Mouse (Mus musculus): ENCODE data around the gene Proca1. TPM values are rescaled to one million over a fixed set of nuclear protein-coding genes. Genes with fewer than 3 reads are reported as not detected.

Proca1 gene
- polyA plus RNA-seq (2015; fragmentation: Nextera tagmentation; extraction: Ambion mirVana) = 3.3 and 4.8 TPM in 2 replicates

GRCm38 (mm10) chr11:78193113-78193512 lies at the start of gene Proca1:
TSS of gene Proca1 (plus strand) at chr11:78193392.
- Histone ChIP-seq H3K4me3 (replicated peaks) (peak within 1 kb of the TSS; percentile 36), H3K27me3 (replicated peaks) (no peaks in the 10 kb centered on the region), H3K27ac (replicated peaks) (no peak within 1 kb of the TSS), H3K9ac (replicated peaks) (no peak within 1 kb of the TSS), H3K4me2 (peak within 1 kb of the TSS; percentile 49), H3K36me3 (peaks cover 31% of the 10 kb centered on the region), H3K4me1 (peaks cover 28% of the 10 kb centered on the region), H3K9me3 (replicated peaks) (no peaks in the 10 kb centered on the region)
- WGBS = 92% methylated on average over 1 of the region's 1 CpGs
- ATAC-seq (ENCODE audit: low FRiP score) = no peak

DNA sequence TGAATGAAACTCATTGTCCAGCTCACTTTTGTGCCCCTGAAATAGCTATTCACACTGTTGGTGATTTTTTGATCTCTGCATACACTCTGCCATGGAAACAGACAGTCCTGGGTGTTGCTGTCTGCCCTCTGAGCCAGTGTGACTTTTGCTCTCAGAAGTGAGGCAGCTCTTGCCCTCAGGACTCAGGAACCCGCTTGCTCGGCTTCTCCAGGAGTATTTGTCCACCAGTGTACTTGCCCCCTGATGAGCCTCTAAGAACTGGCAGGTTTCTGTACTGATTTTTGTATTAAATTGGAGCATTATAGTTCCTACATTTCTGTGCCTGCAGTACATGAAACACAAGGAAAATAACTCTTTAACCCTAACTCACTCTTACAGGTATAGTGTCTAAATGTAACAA lies 49.7 kb upstream of the Proca1 start:
- Histone ChIP-seq H3K4me2 (no peak overlapping the region), H3K36me3 (peaks cover 42% of the 10 kb centered on the region), H3K4me3 (replicated peaks) (no peak overlapping the region), H3K27me3 (replicated peaks) (no peaks in the 10 kb centered on the region), H3K27ac (replicated peaks) (no peak overlapping the region), H3K9me3 (replicated peaks) (no peaks in the 10 kb centered on the region), H3K9ac (replicated peaks) (no peak overlapping the region), H3K4me1 (peaks cover 4% of the 10 kb centered on the region; the same call in 1 of the 2 replicates)
- ATAC-seq (ENCODE audit: low FRiP score) = no peak
- WGBS = 87% methylated on average over 2 of the region's 2 CpGs

DNA sequence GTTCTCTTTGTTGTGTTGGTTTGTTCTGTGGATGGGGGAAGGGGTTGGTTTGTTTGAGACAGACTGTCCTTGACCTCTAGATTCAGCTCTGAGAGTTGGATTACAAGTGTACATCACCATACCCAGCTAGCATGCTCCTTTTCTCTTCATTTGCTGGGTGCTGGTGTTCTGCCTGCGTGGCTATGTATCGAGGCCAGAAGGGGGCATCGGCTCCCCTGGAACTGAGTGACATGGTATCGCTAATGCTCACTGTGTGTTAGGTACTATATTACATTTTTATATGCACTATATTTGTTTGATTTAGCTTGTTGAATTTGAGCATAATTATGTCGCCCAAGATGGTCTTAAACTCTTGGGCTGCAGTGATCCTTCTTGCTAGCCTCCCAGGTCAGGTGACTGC lies 47.0 kb upstream of the Proca1 start:
- Histone ChIP-seq H3K9ac (replicated peaks) (no peak overlapping the region), H3K27ac (replicated peaks) (no peak overlapping the region), H3K9me3 (replicated peaks) (no peaks in the 10 kb centered on the region), H3K4me1 (peaks cover 4% of the 10 kb centered on the region; the same call in 1 of the 2 replicates), H3K27me3 (replicated peaks) (no peaks in the 10 kb centered on the region), H3K4me3 (replicated peaks) (no peak overlapping the region), H3K4me2 (no peak overlapping the region), H3K36me3 (peaks cover 65% of the 10 kb centered on the region)
- 82% methylated on average over 5 of the region's 5 CpGs for WGBS
- no peak for ATAC-seq (ENCODE audit: low FRiP score)

DNA sequence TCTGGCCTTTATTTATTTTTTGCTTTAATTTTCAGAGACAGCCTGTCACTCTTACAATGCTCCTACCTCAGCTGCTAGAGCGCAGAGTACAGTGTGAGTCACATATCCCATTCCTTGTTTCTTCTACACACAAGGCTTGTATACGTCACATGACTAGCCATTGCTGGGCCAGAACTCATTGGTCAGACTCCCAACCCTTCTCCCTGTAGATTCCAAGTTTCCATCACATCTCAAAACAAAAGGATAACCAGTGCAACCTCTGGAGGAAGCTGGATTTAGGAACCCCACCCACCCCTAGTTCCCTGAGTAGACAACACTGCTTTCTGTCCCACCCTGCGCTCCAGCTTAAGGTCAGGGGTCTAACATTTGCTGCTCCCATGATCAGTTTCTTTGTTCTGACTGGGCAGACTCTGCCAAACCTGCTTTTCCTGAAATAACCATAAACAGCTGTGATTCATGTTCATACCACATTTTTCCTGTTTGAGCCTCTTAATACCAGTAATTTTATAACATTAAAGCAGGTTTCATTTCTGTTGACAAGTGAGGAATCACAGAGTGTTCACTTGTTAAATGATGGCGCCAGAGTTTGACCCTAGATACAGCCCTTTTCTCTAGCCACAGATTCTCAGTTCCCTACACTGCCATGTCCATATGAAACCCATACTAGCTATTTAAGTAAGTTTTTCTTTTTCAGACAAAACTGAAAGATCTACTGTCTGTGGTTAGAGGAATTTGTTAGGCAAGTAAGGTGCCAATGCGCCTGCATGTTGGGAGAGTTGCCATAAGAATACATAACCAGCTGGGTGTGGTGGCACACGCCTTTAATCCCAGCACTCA lies 46.3 kb upstream of the Proca1 start:
- H3K36me3 ChIP-seq = peaks cover 66% of the 10 kb centered on the region

DNA sequence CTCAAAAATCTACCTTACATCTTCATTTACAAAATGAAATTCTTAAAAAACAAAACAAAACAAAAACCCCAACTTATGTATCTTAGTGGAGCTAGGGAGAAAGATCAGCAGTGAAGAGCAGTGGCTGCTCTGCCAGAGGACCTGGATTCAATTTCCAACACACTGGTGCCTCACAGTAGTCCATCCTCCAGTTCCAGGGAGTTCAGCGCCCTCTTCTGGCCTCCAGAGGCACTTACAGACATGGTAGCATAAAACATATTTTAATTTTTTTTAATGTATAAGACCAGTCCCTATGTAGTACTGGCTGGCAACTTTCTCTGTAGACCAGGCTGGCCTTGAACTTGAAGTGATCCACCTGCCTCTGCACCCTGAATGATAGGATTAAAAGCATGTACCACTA lies 42.0 kb upstream of the Proca1 start:
- WGBS = 53% methylated on average over 1 of the region's 1 CpGs
- H3K9ac ChIP-seq (replicated peaks) = no peak overlapping the region
- peaks cover 38% of the 10 kb centered on the region for H3K4me1 ChIP-seq
- H3K4me3 ChIP-seq (replicated peaks) = no peak overlapping the region
- no peaks in the 10 kb centered on the region for H3K9me3 ChIP-seq (replicated peaks)
- H3K4me2 ChIP-seq = no peak overlapping the region
- ATAC-seq (ENCODE audit: low FRiP score) = no peak
- no peaks in the 10 kb centered on the region for H3K27me3 ChIP-seq (replicated peaks)
- H3K27ac ChIP-seq (replicated peaks) = no peak overlapping the region; the same call in 1 of the 2 replicates
- H3K36me3 ChIP-seq = peaks cover 69% of the 10 kb centered on the region

More for the DNA sequence above, 46.3 kb upstream of the Proca1 start:
- Histone ChIP-seq H3K4me3 (replicated peaks) (no peak overlapping the region), H3K4me1 (peaks cover 6% of the 10 kb centered on the region; the same call in 1 of the 2 replicates), H3K9ac (replicated peaks) (no peak overlapping the region), H3K27ac (replicated peaks) (no peak overlapping the region), H3K27me3 (replicated peaks) (no peaks in the 10 kb centered on the region), H3K4me2 (no peak overlapping the region), H3K9me3 (replicated peaks) (no peaks in the 10 kb centered on the region)
- ATAC-seq (ENCODE audit: low FRiP score) = no peak
- 94% methylated on average over 6 of the region's 6 CpGs for WGBS

GRCm38 (mm10) chr11:78152299-78153231 lies 40.6 kb upstream of the Proca1 start:
- peak; percentile 79 for ATAC-seq (ENCODE audit: low FRiP score)
- H3K4me3 ChIP-seq (replicated peaks) = no peak overlapping the region
- peaks cover 41% of the 10 kb centered on the region for H3K4me1 ChIP-seq
- H3K27ac ChIP-seq (replicated peaks) = peak overlapping the region; percentile 82
- H3K9me3 ChIP-seq (replicated peaks) = no peaks in the 10 kb centered on the region
- H3K4me2 ChIP-seq = peak overlapping the region; percentile 9; the same call in 1 of the 2 replicates
- H3K36me3 ChIP-seq = peaks cover 69% of the 10 kb centered on the region
- no peaks in the 10 kb centered on the region for H3K27me3 ChIP-seq (replicated peaks)
- 0 out of 2 replicates have a peak overlapping the region, but pooled peaks have one; percentile 8 for H3K9ac ChIP-seq (replicated peaks)
- WGBS = 32% methylated on average over 9 of the region's 9 CpGs

DNA sequence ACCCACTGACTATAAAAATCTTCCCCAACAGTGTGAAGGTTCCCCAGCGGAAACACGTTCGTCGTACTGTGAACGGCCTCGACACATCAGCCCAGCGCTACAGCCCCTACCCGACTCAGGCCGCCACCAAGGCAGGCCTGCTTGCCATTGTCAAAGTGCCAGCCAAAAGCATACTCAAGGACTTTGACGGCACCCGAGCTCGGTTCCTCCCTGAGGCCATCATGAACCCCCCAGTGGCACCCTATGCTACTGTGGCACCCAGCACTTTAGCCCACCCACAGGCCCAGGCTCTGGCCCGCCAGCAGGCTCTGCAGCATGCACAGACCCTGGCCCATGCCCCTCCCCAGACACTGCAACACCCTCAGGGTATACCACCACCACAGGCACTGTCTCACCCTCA lies 39.4 kb upstream of the Proca1 start:
- Histone ChIP-seq H3K4me2 (no peak overlapping the region; the same call in 1 of the 2 replicates), H3K27me3 (replicated peaks) (no peaks in the 10 kb centered on the region), H3K27ac (replicated peaks) (peak overlapping the region; percentile 82), H3K9me3 (replicated peaks) (no peaks in the 10 kb centered on the region), H3K9ac (replicated peaks) (no peak overlapping the region), H3K4me1 (peaks cover 51% of the 10 kb centered on the region), H3K36me3 (peaks cover 72% of the 10 kb centered on the region), H3K4me3 (replicated peaks) (no peak overlapping the region)
- 53% methylated on average over 13 of the region's 13 CpGs for WGBS
- ATAC-seq (ENCODE audit: low FRiP score) = peak; percentile 26; the same call in 1 of the 2 replicates

GRCm38 (mm10) chr11:78155674-78156073 lies 37.5 kb upstream of the Proca1 start:
- H3K27ac ChIP-seq (replicated peaks) = 0 out of 2 replicates have a peak overlapping the region, but pooled peaks have one; percentile 33
- no peak overlapping the region for H3K9ac ChIP-seq (replicated peaks)
- H3K27me3 ChIP-seq (replicated peaks) = no peaks in the 10 kb centered on the region
- H3K9me3 ChIP-seq (replicated peaks) = no peaks in the 10 kb centered on the region
- no peak for ATAC-seq (ENCODE audit: low FRiP score)
- H3K4me1 ChIP-seq = peaks cover 70% of the 10 kb centered on the region
- H3K36me3 ChIP-seq = peaks cover 74% of the 10 kb centered on the region
- no peak overlapping the region for H3K4me3 ChIP-seq (replicated peaks)
- 67% methylated on average over 5 of the region's 5 CpGs for WGBS
- no peak overlapping the region for H3K4me2 ChIP-seq

DNA sequence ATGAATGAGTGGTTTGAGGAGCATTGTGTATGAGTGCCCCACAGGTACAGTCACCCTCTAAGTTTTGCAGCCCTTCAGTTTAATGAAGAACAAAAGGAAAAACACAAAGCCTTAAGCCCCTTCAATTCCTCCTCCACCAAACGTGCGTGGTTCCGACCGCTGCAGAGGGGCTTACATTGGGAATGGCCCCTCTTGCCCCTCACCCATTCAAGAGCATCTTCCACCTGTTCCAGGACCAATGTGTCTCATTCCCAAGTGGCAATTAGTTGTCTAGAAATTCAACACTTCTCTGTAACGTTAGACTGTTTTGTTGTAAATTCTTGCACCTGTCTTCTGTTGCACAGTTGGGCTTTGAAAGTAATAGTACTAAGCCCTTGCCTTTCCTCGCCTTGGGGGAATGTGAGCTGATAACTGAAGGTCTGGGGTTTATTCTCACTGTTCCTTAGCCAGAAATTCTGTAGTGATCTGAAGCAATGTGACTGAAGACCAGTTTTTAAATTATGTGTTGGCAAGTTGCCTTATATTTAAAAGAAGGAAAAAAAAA lies 37.0 kb upstream of the Proca1 start:
- WGBS = 77% methylated on average over 6 of the region's 6 CpGs
- no peak overlapping the region for H3K27ac ChIP-seq (replicated peaks)
- H3K4me2 ChIP-seq = no peak overlapping the region
- H3K9ac ChIP-seq (replicated peaks) = no peak overlapping the region
- no peak overlapping the region for H3K4me3 ChIP-seq (replicated peaks)
- peaks cover 74% of the 10 kb centered on the region for H3K36me3 ChIP-seq
- H3K9me3 ChIP-seq (replicated peaks) = no peaks in the 10 kb centered on the region
- ATAC-seq (ENCODE audit: low FRiP score) = no peak
- peaks cover 76% of the 10 kb centered on the region for H3K4me1 ChIP-seq
- H3K27me3 ChIP-seq (replicated peaks) = no peaks in the 10 kb centered on the region

DNA sequence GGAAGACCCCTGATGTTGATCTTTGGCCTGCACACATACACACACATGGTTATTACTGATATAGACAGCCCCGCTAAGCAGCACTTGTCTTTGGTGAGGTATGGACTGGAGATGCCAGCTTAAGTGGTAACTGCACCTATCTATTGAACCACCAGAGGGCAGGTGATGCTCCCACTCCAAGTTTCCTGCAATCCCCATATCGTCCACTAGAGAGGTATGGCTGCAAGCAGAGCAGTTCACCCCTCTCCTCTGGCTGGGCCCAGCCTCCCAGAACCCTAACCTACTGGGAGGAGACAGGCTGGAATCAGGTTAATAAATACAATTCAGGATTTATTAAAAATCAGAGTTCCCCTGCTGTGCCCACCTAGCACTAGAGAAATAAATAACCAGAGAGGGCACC lies 34.1 kb upstream of the Proca1 start:
- Histone ChIP-seq H3K9me3 (replicated peaks) (no peaks in the 10 kb centered on the region), H3K4me3 (replicated peaks) (no peak overlapping the region), H3K27me3 (replicated peaks) (no peaks in the 10 kb centered on the region), H3K27ac (replicated peaks) (0 out of 2 replicates have a peak overlapping the region, but pooled peaks have one; percentile 38), H3K36me3 (peaks cover 71% of the 10 kb centered on the region), H3K4me1 (peaks cover 79% of the 10 kb centered on the region), H3K4me2 (no peak overlapping the region), H3K9ac (replicated peaks) (no peak overlapping the region)
- WGBS = 18% methylated on average over 2 of the region's 2 CpGs
- ATAC-seq (ENCODE audit: low FRiP score) = 0 out of 2 replicates have a peak, but pooled peaks have one; percentile 9

- Histone ChIP-seq H3K27me3 (replicated peaks) (no peaks in the 10 kb centered on the region), H3K4me1 (peaks cover 74% of the 10 kb centered on the region), H3K36me3 (peaks cover 66% of the 10 kb centered on the region), H3K4me3 (replicated peaks) (no peak overlapping the region), H3K4me2 (no peak overlapping the region), H3K27ac (replicated peaks) (no peak overlapping the region), H3K9ac (replicated peaks) (no peak overlapping the region), H3K9me3 (replicated peaks) (no peaks in the 10 kb centered on the region)
- no peak for ATAC-seq (ENCODE audit: low FRiP score)
- 79% methylated on average over 7 of the region's 7 CpGs for WGBS
Measured at GRCm38 (mm10) chr11:78159557-78159956, 33.6 kb upstream of the Proca1 start.
